Mouse (Mus musculus) heart, adult 9 months (tissue): Measurements from ENCODE around the gene Pon3.

Source experiments
- DNase-seq, 2 experiments: peaks; one replicate each; pipeline ENCODE4 v3.0.0; 2022; ENCODE audit warnings: low spot score in 2 of 2

The Pon3 gene

GRCm38 (mm10) chr6:5255722-5256451, at the start of gene Pon3:
Gene Pon3, minus strand, starts transcription at chr6:5256286.
- DNase-seq, result peak; percentile 53 to 73

DNA sequence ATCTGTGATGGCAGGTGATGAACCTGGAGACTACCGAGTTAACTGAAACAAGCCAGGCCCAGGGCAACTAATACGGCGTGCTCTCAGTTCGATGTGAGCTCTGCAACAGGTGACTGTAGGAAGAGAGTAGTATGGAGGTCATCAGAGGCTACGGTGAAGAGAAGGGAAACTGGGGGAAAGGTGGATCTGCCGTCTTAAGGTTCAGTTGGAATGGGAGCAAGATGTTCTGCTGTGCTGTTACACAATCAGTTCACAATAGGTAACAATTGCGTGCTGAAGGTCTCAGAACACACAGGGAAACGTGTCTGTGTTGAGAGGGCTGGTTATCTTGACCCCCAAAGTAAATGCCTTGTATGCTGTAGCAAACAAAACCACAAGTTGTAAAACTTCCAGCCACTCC, 48.9 kb upstream of the Pon3 start:
- no peak for DNase-seq

DNA sequence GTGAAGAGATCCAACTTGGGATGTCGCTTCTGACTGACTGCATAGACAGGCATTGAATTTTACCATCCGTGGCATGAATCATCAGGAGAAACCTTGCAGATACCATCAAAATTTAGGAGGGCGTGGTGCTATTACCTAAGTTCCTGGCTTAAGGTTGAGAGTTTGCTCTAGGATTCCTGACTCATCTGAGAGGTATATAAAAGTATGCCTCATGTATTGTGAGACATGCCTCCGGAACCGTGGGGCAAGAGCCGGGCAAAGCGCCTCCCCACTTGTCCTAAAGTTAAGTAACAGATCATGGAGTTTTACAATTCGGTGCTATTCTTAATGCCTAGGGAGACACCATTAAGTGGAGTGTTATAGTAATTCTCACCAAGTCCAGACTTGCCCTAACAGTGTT, 44.5 kb upstream of the Pon3 start:
- no peak for DNase-seq

DNA sequence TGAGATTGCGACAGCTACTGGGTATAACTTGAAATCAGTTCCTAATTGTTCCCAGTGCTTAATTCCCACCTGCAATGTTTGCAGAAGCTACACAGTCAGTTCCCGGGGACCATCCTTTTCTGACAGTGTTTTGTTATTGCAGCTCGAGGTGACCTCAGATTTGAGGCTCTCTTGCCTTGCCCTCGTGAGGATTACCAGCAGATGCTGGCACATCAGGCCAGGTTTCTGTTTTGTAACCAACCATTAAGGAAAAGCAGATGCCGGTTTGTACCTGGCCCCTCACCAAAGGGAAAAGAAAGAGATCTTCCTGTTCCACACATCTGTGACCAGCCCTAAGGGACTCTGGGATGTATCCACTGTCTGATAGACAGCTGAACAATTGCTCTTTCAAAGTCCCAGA, 43.5 kb upstream of the Pon3 start:
- DNase-seq, result no peak

GRCm38 (mm10) chr6:5298092-5298554, 42.0 kb upstream of the Pon3 start, which contains the start of gene Pon2:
Gene Pon2, minus strand, starts transcription at chr6:5298455.
- DNase-seq, result peak; percentile 87 to 88

DNA sequence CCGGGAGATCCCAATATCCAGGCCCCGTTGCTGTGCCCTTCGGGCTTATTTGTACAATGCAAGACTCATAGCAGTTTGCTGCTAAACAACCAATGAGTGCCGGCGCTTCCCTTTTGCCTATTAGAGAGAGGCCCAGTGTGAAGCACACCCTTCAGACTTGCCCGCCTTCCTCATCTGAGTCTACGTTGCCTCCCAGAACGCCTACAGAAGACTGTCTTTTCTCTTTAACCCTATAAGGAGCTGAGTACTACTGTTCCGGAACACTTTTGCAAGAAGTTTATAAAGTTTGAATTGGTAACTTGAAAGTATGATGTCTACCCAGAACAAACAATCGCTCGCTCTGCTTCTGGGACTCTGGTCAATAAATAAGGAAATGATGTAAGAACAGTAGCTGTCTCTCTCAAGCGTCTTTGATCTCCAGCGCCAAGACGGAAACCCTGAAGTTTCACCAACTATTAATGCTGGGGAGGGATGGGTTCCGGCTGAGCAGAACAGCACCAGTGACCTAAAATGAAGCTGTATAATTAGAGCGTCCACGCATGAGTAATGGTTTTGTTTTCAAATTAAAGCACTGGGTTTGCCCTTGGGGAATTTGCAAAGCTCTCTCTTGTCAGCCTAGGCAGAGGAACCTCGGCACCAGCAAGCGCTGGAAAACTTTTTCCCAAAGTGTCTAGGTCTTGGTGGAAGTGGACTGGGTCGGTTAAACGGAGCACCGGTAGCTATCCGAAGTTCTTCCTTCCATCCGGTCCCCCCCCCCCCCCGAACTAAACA, 41.4 kb upstream of the Pon3 start:
- peak; percentile 76 to 77 for DNase-seq

DNA sequence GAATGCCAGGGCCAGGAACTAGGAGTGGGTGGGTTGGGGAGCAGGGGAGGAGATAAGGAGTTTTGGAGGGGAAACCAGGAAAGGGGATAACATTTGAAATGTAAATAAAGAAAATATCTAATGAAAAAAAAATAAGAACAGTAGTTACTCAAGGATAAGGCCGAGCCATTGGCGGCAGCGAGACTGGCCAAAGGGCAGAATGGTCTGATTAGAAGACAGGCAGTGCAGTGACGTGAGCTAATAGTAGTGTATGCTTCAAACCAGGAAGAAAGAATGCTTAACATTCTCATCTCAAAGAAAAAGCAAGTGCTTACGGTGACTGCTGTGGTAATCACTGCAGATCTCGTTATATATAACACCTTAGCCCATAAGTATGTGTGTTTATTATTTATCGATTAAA, 40.0 kb upstream of the Pon3 start:
- DNase-seq, result no peak

DNA sequence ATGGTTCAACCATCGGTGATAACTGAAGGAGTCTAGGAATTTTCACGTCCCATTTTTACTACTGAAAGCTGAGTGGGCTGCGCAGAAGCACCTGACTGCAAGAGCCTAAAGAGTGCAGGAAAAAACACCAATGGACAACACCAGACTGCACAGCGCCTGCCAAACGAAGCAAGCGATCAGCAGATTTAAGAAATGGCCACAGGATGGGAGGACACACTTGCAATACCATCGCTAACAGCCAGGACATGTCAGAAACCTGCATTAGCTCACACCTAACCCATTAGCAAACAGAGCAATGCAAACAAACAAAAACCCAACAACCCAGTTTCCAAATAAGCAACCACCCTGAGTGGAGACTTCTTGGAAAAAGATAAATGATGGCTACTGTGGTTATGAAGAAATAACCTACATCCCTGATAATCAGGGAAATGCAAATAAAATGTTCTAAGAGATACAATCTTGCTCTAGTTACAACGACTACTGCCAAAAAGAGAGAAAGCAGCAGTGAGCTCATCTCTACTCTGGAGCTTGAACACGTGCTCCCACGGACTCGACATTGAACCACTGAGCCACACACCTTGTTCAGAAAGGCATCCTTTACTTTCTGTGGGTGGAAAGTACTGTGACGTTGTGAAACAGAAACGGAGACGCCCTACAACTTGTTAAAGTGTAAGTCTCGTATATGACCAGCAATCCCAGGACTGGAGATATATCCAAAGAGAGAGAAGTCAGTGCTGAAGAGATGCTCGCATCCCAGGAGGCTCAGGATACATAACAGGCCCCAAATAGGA, 38.8 kb upstream of the Pon3 start:
- DNase-seq, result no peak

DNA sequence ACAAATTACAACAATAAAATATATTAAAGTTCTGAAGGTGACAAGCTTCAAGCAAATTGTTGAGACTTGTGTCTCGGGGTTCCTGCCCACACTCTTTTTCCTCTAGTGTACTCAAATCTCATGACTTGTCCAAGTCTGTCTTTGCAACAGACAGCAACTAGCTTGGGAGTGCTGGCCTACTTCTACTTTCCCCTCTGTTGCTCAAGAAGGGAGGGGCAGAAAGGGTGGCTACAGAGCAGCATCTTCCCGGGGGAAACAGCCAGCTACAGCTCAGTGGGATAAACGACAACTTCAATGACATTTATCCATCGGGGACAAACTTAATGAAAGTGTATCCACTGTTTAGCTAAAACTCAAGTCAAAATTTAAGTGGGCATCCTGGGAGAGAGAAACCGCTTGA, 36.8 kb upstream of the Pon3 start:
- no peak for DNase-seq

- DNase-seq, result peak in 1 of 2 experiments; percentile 9
Measured at GRCm38 (mm10) chr6:5291450-5291849, 35.4 kb upstream of the Pon3 start.

- no peak for DNase-seq
Measured at GRCm38 (mm10) chr6:5287919-5288318, 31.8 kb upstream of the Pon3 start.

GRCm38 (mm10) chr6:5287392-5287791, 31.3 kb upstream of the Pon3 start:
- DNase-seq, result no peak

- DNase-seq, result no peak
Measured at GRCm38 (mm10) chr6:5282418-5282817, 26.3 kb upstream of the Pon3 start.

DNA sequence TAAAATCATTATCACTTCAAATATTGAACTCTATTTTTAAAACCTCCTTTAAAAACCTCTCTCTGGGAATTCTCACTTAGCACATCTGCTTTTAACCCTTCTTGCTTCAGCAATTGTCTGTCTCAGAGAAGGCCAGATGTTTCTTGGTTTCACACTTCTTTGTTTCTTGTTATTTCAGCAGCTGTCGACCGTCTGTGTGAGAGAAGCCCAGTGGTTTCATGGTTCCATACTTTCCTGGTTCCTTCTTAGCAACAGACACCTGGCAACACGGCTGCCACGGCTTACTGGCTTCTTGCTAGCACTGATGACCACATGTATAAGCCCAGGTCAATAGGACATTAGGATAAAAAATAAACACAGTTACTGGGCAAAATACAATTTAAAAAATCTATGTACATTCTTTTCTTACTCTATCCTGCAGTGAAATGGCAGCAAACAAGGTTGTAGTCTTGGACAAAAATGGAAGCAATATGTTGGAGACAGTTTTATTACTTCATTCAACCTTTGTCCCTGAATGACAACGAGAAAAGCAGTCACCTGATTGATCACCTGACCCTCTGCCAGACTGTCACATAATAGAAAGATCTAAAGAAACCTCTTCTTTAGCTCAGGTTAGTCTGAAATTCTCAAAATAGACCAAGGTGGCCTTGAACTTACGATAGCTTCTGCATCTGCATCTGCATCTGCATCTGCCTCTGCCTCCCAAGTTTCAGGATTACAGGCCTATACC, 24.7 kb upstream of the Pon3 start:
- DNase-seq, result no peak

GRCm38 (mm10) chr6:5277972-5278371, 21.9 kb upstream of the Pon3 start:
- DNase-seq, result no peak

- DNase-seq, result no peak
Measured at GRCm38 (mm10) chr6:5269641-5270040, 13.6 kb upstream of the Pon3 start.

DNA sequence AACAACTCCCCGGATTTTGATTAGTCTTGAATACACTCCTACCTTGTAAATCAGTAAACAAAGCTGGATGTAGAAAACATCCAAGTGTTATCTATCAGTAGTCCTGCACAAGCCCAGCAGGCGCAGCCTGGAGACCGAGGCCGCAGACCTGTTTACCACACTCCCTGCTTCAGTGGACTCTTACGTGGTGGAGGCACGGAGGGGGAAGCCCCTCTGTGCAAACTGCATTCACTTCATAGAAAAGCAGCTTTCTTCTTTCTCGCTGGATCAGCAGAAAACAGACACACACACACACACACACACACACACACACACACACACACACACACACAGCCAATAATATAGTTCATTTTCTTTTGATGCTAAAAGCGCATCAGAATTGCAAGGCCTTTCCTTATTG, 8.7 kb upstream of the Pon3 start:
- no peak for DNase-seq

DNA sequence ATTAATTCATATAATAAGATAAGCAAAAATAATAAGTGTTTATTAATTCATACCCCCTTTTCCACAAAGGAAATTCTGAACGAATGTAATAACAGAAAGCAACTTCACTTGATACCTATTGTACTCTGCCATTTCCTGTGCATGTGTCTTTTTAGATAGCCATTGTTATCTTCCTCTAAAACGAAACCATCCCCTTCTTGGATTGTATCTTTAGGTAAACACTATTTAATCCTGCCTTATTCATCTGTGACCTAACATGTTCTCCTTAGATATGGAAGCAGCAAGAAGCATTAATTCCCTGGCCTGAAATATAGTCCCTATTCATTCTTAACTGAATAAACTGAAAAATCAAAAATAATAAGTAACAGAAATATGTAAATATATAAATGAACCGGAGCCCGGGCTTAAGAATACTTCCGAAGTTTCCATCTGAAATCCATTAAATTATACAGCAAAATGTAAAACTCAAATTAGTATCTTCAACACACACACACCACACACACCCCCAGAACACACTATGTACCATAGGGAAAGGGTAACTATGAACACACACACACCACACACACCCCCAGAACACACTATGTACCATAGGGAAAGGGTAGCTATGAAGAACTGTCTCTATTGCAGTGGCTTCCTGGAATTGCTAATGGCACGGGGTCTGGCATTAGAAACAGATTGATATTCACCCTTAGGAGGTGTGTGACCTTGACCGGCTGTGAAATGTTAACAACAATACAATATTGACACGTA, 7.3 kb upstream of the Pon3 start:
- no peak for DNase-seq

GRCm38 (mm10) chr6:5262322-5263249, 6.5 kb upstream of the Pon3 start:
- DNase-seq, result no peak

GRCm38 (mm10) chr6:5255291-5255690, 795 bp downstream of the Pon3 start:
- DNase-seq, result peak in 1 of 2 experiments; percentile 23
